Comparison of ENCODE assay signal across 13 mouse cellular contexts in the genomic region with DNA sequence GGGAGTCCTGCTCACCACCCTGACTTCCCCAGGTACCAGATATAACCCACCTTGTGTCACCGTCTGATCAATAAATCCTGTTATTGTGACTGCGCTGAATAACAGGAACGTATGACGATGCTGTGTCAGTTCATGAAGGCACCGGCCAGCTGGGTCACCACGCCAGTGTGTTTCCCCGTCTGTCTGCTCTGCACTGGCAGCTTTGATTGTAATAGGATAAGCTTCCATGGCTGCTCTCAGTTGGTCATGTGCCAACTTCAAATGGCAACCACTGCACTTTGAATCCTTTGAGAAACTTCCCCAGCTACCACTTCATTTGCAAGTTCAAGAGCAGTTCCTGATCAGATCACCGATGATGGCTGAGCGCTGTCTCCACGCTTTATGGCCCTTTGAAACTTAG. TPM values are rescaled to one million over a fixed set of nuclear protein-coding genes. Genes with fewer than 3 reads are reported as not detected.
DNase-seq lines count a peak whose midpoint lies in the region; ATAC-seq lines count a peak whose summit lies in the region.
"Had no signal": no experiment of that assay in that cellular context is flagged by ENCODE, and none has a peak within 500 bp of the region (broad histone marks: within the 10 kb centered on the region; RNA-seq: fewer than 3 reads in every experiment).

No protein-coding gene starts in this region.

- no peak overlapping the region for H3K4me3 ChIP-seq in hindbrain, embryonic 16.5 days (ENCODE audit: low read length)
- no peak overlapping the region for H3K4me3 ChIP-seq in hindbrain, embryonic 11.5 days (ENCODE audit: low read depth, low read length)
- H3K4me3 ChIP-seq in midbrain, embryonic 13.5 days (replicated peaks): no peak overlapping the region
- H3K4me3 ChIP-seq in midbrain, embryonic 10.5 days: no peak overlapping the region
- H3K4me3 ChIP-seq in midbrain, embryonic 15.5 days: no peak overlapping the region
- H3K4me3 ChIP-seq: liver, embryonic 12.5 days had no signal

- peak overlapping the region; percentile 49; the same call in 1 of the 2 replicates for H3K27ac ChIP-seq in hindbrain, embryonic 16.5 days (ENCODE audit: low read depth, low read length)
- no peak overlapping the region for H3K27ac ChIP-seq in hindbrain, embryonic 11.5 days (ENCODE audit: low read depth, low read length)
- H3K27ac ChIP-seq in midbrain, embryonic 13.5 days: peak overlapping the region; percentile 42; the same call in 1 of the 2 replicates
- H3K27ac ChIP-seq in midbrain, embryonic 10.5 days (replicated peaks): no peak overlapping the region
- H3K27ac ChIP-seq in midbrain, embryonic 15.5 days: peak overlapping the region; percentile 45
- H3K27ac ChIP-seq: liver, embryonic 12.5 days had no signal

- peak; percentile 58 for ATAC-seq in hindbrain, embryonic 16.5 days
- ATAC-seq in hindbrain, embryonic 11.5 days (ENCODE audit: low FRiP score): no peak
- peak; percentile 46; the same call in 1 of the 2 replicates for ATAC-seq in midbrain, embryonic 13.5 days
- ATAC-seq in midbrain, embryonic 15.5 days (replicated peaks): no peak
- ATAC-seq: liver, embryonic 12.5 days had no signal

- no peaks in the 10 kb centered on the region for H3K36me3 ChIP-seq in hindbrain, embryonic 16.5 days (ENCODE audit: control insufficient read depth, insufficient read depth, low read length)
- no peaks in the 10 kb centered on the region for H3K36me3 ChIP-seq in hindbrain, embryonic 11.5 days (ENCODE audit: control insufficient read depth, insufficient read depth, low read length)
- H3K36me3 ChIP-seq in midbrain, embryonic 13.5 days: no peaks in the 10 kb centered on the region; the same call in 1 of the 2 replicates
- H3K36me3 ChIP-seq in midbrain, embryonic 10.5 days: no peaks in the 10 kb centered on the region
- H3K36me3 ChIP-seq in midbrain, embryonic 15.5 days (replicated peaks): no peaks in the 10 kb centered on the region

- H3K9me3 ChIP-seq in hindbrain, embryonic 16.5 days (ENCODE audit: control insufficient read depth, low read length): no peaks in the 10 kb centered on the region
- no peaks in the 10 kb centered on the region for H3K9me3 ChIP-seq in hindbrain, embryonic 11.5 days (ENCODE audit: control insufficient read depth, low read length)
- H3K9me3 ChIP-seq in midbrain, embryonic 13.5 days: no peaks in the 10 kb centered on the region
- no peaks in the 10 kb centered on the region for H3K9me3 ChIP-seq in midbrain, embryonic 10.5 days (replicated peaks)
- no peaks in the 10 kb centered on the region for H3K9me3 ChIP-seq in midbrain, embryonic 15.5 days
- H3K9me3 ChIP-seq: liver, embryonic 12.5 days had no signal

- H3K4me2 ChIP-seq in hindbrain, embryonic 16.5 days (ENCODE audit: low read length): no peak overlapping the region
- no peak overlapping the region for H3K4me2 ChIP-seq in hindbrain, embryonic 11.5 days (replicated peaks; ENCODE audit: low read depth, low read length)
- no peak overlapping the region for H3K4me2 ChIP-seq in midbrain, embryonic 13.5 days (replicated peaks)
- H3K4me2 ChIP-seq in midbrain, embryonic 15.5 days: no peak overlapping the region
- H3K4me2 ChIP-seq: heart, embryonic 11.5 days; liver, embryonic 12.5 days had no signal

- 62% methylated on average over 10 of the region's 10 CpGs for WGBS in hindbrain, embryonic 16.5 days
- WGBS in hindbrain, embryonic 11.5 days: 90% methylated on average over 10 of the region's 10 CpGs
- 55% methylated on average over 10 of the region's 10 CpGs for WGBS in midbrain, embryonic 13.5 days
- WGBS in midbrain, embryonic 10.5 days: 95% methylated on average over 10 of the region's 10 CpGs
- 45% methylated on average over 10 of the region's 10 CpGs for WGBS in midbrain, embryonic 15.5 days

- peak; percentile 14 for DNase-seq in adrenal gland, postnatal 14 days
- no peak for DNase-seq in adrenal gland, adult 18-20 months (ENCODE audit: low spot score in 2 of 2)
- no peak for DNase-seq in hindbrain, embryonic 11.5 days (ENCODE audit: low spot score)
- DNase-seq in midbrain, embryonic 10.5 days (ENCODE audit: low spot score): no peak
- DNase-seq in spleen, postnatal 4 days (ENCODE audit: low spot score in 2 of 2): no peak
- DNase-seq: cerebellum, adult 11-12 months; heart, postnatal 4 days; thymus, adult 18-20 months had no signal

- H3K4me1 ChIP-seq in hindbrain, embryonic 16.5 days (ENCODE audit: control insufficient read depth, insufficient read depth, low read depth, low read length): peaks cover 19% of the 10 kb centered on the region
- H3K4me1 ChIP-seq in hindbrain, embryonic 11.5 days (replicated peaks; ENCODE audit: control insufficient read depth, insufficient read depth, low read length): peaks cover 2% of the 10 kb centered on the region; the same call in 1 of the 2 replicates
- peaks cover 31% of the 10 kb centered on the region for H3K4me1 ChIP-seq in midbrain, embryonic 13.5 days (replicated peaks)
- peaks cover 19% of the 10 kb centered on the region for H3K4me1 ChIP-seq in midbrain, embryonic 10.5 days
- peaks cover 31% of the 10 kb centered on the region for H3K4me1 ChIP-seq in midbrain, embryonic 15.5 days

- no peaks in the 10 kb centered on the region for H3K27me3 ChIP-seq in hindbrain, embryonic 16.5 days (replicated peaks; ENCODE audit: control insufficient read depth, insufficient read depth, low read length)
- no peaks in the 10 kb centered on the region for H3K27me3 ChIP-seq in hindbrain, embryonic 11.5 days (ENCODE audit: control insufficient read depth, insufficient read depth, low read length)
- no peaks in the 10 kb centered on the region for H3K27me3 ChIP-seq in midbrain, embryonic 13.5 days
- no peaks in the 10 kb centered on the region for H3K27me3 ChIP-seq in midbrain, embryonic 10.5 days (ENCODE audit: low read depth, poor library complexity, severe bottlenecking)
- no peaks in the 10 kb centered on the region for H3K27me3 ChIP-seq in midbrain, embryonic 15.5 days (replicated peaks)
- H3K27me3 ChIP-seq: liver, embryonic 12.5 days had no signal

- no peak overlapping the region for H3K9ac ChIP-seq in hindbrain, embryonic 16.5 days (ENCODE audit: low read depth, low read length)
- no peak overlapping the region for H3K9ac ChIP-seq in hindbrain, embryonic 11.5 days (ENCODE audit: low read depth, low read length)
- no peak overlapping the region for H3K9ac ChIP-seq in midbrain, embryonic 13.5 days (replicated peaks)
- no peak overlapping the region for H3K9ac ChIP-seq in midbrain, embryonic 15.5 days
- H3K9ac ChIP-seq: liver, embryonic 12.5 days had no signal

RNA-seq across cellular contexts. Expression of gene March8, which starts 45.8 kb away (rescaled TPM):
- total RNA-seq in adrenal gland, postnatal 14 days (2021): 53.9 and 58.5 TPM in 2 replicates
- 10 to 100 TPM; 59.6 to 76.5 TPM for total RNA-seq in adrenal gland, adult 18-20 months (2021)
- 58.0 and 63.4 TPM in 2 replicates for polyA plus RNA-seq in hindbrain, embryonic 16.5 days (2015; fragmentation: Nextera tagmentation; extraction: Ambion mirVana)
- polyA plus RNA-seq in hindbrain, embryonic 11.5 days (2014; fragmentation: Nextera tagmentation; extraction: Ambion mirVana): 47.9 and 52.8 TPM in 2 replicates
- 68.5 and 68.9 TPM in 2 replicates for polyA plus RNA-seq in midbrain, embryonic 13.5 days (2015; fragmentation: Nextera tagmentation; extraction: Ambion mirVana)
- polyA plus RNA-seq in midbrain, embryonic 10.5 days (2016; fragmentation: Nextera tagmentation; extraction: Ambion mirVana): 27.7 and 33.7 TPM in 2 replicates
- polyA plus RNA-seq in midbrain, embryonic 15.5 days (2015; fragmentation: Nextera tagmentation; extraction: Ambion mirVana): 74.7 and 82.0 TPM in 2 replicates

Comparison
In these comparisons a context has a peak if more than half of its experiments do, and no peak if none do; other contexts are left out.
1. ATAC-seq: peak in hindbrain, embryonic 16.5 days (single experiment) and midbrain, embryonic 13.5 days (single experiment); none in hindbrain, embryonic 11.5 days (single experiment) and midbrain, embryonic 15.5 days (single experiment).
2. H3K27ac ChIP-seq: peak in hindbrain, embryonic 16.5 days (single experiment), midbrain, embryonic 13.5 days (single experiment) and midbrain, embryonic 15.5 days (single experiment); none in hindbrain, embryonic 11.5 days (single experiment) and midbrain, embryonic 10.5 days (single experiment).